Mouse (Mus musculus): ENCODE measurements around the gene Foxo6. TPM values are rescaled to one million over a fixed set of nuclear protein-coding genes. Genes with fewer than 3 reads are reported as not detected.

Gene Foxo6
- polyA plus RNA-seq, 1 experiment: 24.9 TPM

DNA sequence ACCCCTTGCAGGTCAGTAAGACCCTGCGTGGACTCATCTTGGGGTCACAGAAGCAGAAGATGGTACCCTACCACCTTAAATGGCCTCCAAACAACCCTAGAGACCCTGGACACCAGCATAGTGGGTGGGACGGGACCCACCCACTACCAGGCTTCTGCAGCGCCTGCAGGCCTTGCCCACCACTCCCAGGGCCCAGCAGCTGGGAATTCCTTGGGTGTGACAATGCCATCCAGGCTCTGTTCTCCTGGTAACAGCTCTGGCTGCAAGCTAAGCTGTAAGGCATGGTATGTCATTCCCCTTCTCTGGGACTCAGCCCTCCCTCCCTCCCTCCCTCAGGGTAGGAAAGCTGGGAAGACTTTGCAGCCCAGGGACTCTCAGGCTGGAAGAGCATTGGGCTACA, 58.5 kb downstream of the Foxo6 start:
- no peaks in the 10 kb centered on the region for H3K36me3 ChIP-seq (ENCODE audit: control insufficient read depth, insufficient read depth)
- H3K4me3 ChIP-seq: no peak overlapping the region
- TF ChIP-seq TCF3 (IDR thresholded peaks at IDR 0.05; ENCODE audit: insufficient read length, low read depth): peak; percentile 24
- TF ChIP-seq CEBPB (IDR thresholded peaks at IDR 0.05; ENCODE audit: insufficient read depth, poor library complexity, severe bottlenecking): no peak
- TF ChIP-seq SRF (IDR thresholded peaks at IDR 0.05; ENCODE audit: control insufficient read depth, insufficient read length, low read depth): no peak
- TF ChIP-seq MAX (IDR thresholded peaks at IDR 0.05; ENCODE audit: low read depth): no peak
- peak; percentile 57 for TF ChIP-seq TCF12 (IDR thresholded peaks at IDR 0.05; ENCODE audit: insufficient read depth, poor library complexity, severe bottlenecking)
- TF ChIP-seq POLR2A (IDR thresholded peaks at IDR 0.05; ENCODE audit: insufficient read length, low read depth): no peak
- TF ChIP-seq MYOG (IDR thresholded peaks at IDR 0.05; ENCODE audit: control insufficient read depth in 1 of 3, insufficient read depth in 1 of 3, insufficient read length in 2 of 3, low read depth in 2 of 3): peak; percentile 42 to 98 (median 86)
- TF ChIP-seq POLR2AphosphoS2 (IDR thresholded peaks at IDR 0.05; ENCODE audit: insufficient read length, low read depth): no peak
- peak in 2 of 3 experiments; percentile 40 to 86 for TF ChIP-seq MYOD1 (IDR thresholded peaks at IDR 0.05; ENCODE audit: control insufficient read depth in 1 of 3, insufficient read length in 2 of 3, low read depth in 2 of 3)
- no peaks in the 10 kb centered on the region for H3K27me3 ChIP-seq (ENCODE audit: control insufficient read depth, insufficient read depth, insufficient read length)
- no peak overlapping the region for H3ac ChIP-seq (ENCODE audit: control insufficient read depth, insufficient read length)
- H3K4me2 ChIP-seq (ENCODE audit: low read depth): peak overlapping the region; percentile 69
- no peaks in the 10 kb centered on the region for H3K79me2 ChIP-seq (ENCODE audit: control insufficient read depth, insufficient read depth)

DNA sequence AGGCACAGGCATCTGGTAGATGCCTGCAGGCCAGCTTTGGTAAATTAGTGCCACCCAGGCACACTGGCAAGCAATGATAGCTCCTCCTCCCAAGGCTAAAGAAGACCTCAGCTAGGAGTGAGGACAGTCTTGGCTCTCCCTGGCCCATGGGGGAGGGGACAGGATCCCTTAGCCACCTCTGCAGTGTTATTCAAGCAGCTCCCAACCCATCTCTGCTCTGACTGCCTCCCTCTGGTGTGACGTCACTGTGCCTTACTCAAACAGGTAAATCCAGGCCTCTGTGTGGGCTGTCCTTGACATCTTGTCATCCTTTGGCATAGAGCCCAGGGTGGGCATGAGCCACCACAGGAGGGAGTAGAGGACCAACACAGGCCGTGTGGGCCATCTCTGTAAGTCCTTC, 59.9 kb downstream of the Foxo6 start:
- no peak overlapping the region for H3K4me3 ChIP-seq
- no peaks in the 10 kb centered on the region for H3K36me3 ChIP-seq (ENCODE audit: control insufficient read depth, insufficient read depth)
- H3K4me2 ChIP-seq (ENCODE audit: low read depth): no peak overlapping the region
- no peaks in the 10 kb centered on the region for H3K27me3 ChIP-seq (ENCODE audit: control insufficient read depth, insufficient read depth, insufficient read length)
- TF ChIP-seq E2F4 (IDR thresholded peaks at IDR 0.05; ENCODE audit: insufficient read depth) (no peak), CEBPB (IDR thresholded peaks at IDR 0.05; ENCODE audit: insufficient read depth, poor library complexity, severe bottlenecking) (no peak), TCF12 (IDR thresholded peaks at IDR 0.05; ENCODE audit: insufficient read depth, poor library complexity, severe bottlenecking) (no peak), MYOG (IDR thresholded peaks at IDR 0.05; ENCODE audit: control insufficient read depth in 1 of 3, insufficient read depth in 1 of 3, insufficient read length in 2 of 3, low read depth in 2 of 3) (no peak), POLR2AphosphoS2 (IDR thresholded peaks at IDR 0.05; ENCODE audit: insufficient read length, low read depth) (no peak), SRF (IDR thresholded peaks at IDR 0.05; ENCODE audit: control insufficient read depth, insufficient read length, low read depth) (no peak), REST (IDR thresholded peaks at IDR 0.05; ENCODE audit: insufficient read depth, insufficient read length) (no peak), POLR2A (IDR thresholded peaks at IDR 0.05; ENCODE audit: insufficient read length, low read depth) (no peak), MAX (IDR thresholded peaks at IDR 0.05; ENCODE audit: low read depth) (no peak), TCF3 (IDR thresholded peaks at IDR 0.05; ENCODE audit: insufficient read length, low read depth) (no peak), MYOD1 (IDR thresholded peaks at IDR 0.05; ENCODE audit: control insufficient read depth in 1 of 3, insufficient read length in 2 of 3, low read depth in 2 of 3) (no peak), USF1 (IDR thresholded peaks at IDR 0.05; ENCODE audit: low read depth) (no peak)
- H3K79me2 ChIP-seq (ENCODE audit: control insufficient read depth, insufficient read depth): no peaks in the 10 kb centered on the region
- H3ac ChIP-seq (ENCODE audit: control insufficient read depth, insufficient read length): no peak overlapping the region

DNA sequence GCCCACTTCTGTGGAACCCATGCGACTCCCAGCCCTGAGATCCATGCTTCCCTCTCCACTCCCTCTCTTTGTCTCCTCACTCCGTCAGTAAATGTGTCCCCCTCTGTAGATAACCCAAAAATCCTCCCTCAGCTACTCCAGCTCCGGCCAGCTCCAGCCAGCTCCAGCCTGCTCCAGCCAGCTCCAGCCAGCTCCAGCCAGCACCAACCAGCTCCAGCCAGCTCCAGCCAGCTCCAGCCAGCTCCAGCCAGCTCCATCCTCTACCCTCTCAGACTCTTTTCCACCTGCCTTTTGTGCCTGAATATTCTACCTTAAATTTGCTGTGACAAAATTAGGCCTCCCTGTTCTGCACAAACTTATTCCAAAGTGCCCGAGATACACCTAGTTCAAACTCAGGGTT, 60.5 kb downstream of the Foxo6 start:
- Histone ChIP-seq H3K79me2 (ENCODE audit: control insufficient read depth, insufficient read depth) (no peaks in the 10 kb centered on the region), H3ac (ENCODE audit: control insufficient read depth, insufficient read length) (no peak overlapping the region), H3K4me3 (no peak overlapping the region), H3K4me2 (ENCODE audit: low read depth) (no peak overlapping the region), H3K27me3 (ENCODE audit: control insufficient read depth, insufficient read depth, insufficient read length) (no peaks in the 10 kb centered on the region), H3K36me3 (ENCODE audit: control insufficient read depth, insufficient read depth) (no peaks in the 10 kb centered on the region)
- TF ChIP-seq REST (IDR thresholded peaks at IDR 0.05; ENCODE audit: insufficient read depth, insufficient read length) (no peak), USF1 (IDR thresholded peaks at IDR 0.05; ENCODE audit: low read depth) (no peak), TCF3 (IDR thresholded peaks at IDR 0.05; ENCODE audit: insufficient read length, low read depth) (no peak), MAX (IDR thresholded peaks at IDR 0.05; ENCODE audit: low read depth) (no peak), MYOD1 (IDR thresholded peaks at IDR 0.05; ENCODE audit: control insufficient read depth in 1 of 3, insufficient read length in 2 of 3, low read depth in 2 of 3) (no peak), TCF12 (IDR thresholded peaks at IDR 0.05; ENCODE audit: insufficient read depth, poor library complexity, severe bottlenecking) (no peak), MYOG (IDR thresholded peaks at IDR 0.05; ENCODE audit: control insufficient read depth in 1 of 3, insufficient read depth in 1 of 3, insufficient read length in 2 of 3, low read depth in 2 of 3) (no peak), POLR2A (IDR thresholded peaks at IDR 0.05; ENCODE audit: insufficient read length, low read depth) (no peak), E2F4 (IDR thresholded peaks at IDR 0.05; ENCODE audit: insufficient read depth) (no peak), POLR2AphosphoS2 (IDR thresholded peaks at IDR 0.05; ENCODE audit: insufficient read length, low read depth) (no peak), SRF (IDR thresholded peaks at IDR 0.05; ENCODE audit: control insufficient read depth, insufficient read length, low read depth) (no peak), CEBPB (IDR thresholded peaks at IDR 0.05; ENCODE audit: insufficient read depth, poor library complexity, severe bottlenecking) (no peak)

DNA sequence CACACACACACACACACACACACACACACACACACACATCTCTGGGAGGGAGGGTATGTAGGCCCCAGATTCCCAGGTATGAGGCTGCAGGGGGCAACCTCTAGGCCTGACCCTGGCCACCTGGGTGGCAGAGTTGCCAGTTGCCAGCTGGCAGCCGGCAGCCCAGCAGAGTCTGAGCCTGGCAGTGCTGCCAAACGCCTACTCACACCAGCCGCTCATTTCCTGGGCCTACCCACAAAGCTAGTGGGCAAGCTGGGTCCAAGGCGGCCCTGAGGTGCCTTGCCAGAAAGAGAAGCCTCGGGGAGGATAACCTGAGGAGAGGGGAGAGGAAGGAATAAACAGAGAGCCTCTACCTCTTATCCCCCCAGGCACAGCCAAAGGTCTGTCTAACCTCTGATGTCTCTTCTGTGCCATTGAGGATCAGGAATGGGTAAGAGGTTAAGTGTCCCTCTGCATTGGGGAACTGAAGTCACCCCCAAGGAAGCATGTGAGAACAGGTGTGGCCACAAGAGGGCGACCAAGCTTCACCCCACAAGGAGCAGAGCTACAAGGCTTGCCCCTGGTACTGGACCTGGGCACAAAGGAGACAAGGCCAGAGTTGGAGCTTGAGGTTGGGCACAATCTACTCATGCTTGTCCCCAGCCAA, 61.9 kb downstream of the Foxo6 start:
- Histone ChIP-seq H3ac (ENCODE audit: control insufficient read depth, insufficient read length) (no peak overlapping the region), H3K4me3 (no peak overlapping the region), H3K79me2 (ENCODE audit: control insufficient read depth, insufficient read depth) (no peaks in the 10 kb centered on the region), H3K36me3 (ENCODE audit: control insufficient read depth, insufficient read depth) (no peaks in the 10 kb centered on the region), H3K4me2 (ENCODE audit: low read depth) (peak overlapping the region; percentile 49), H3K27me3 (ENCODE audit: control insufficient read depth, insufficient read depth, insufficient read length) (no peaks in the 10 kb centered on the region)
- TF ChIP-seq E2F4 (IDR thresholded peaks at IDR 0.05; ENCODE audit: insufficient read depth) (no peak), POLR2AphosphoS2 (IDR thresholded peaks at IDR 0.05; ENCODE audit: insufficient read length, low read depth) (no peak), TCF12 (IDR thresholded peaks at IDR 0.05; ENCODE audit: insufficient read depth, poor library complexity, severe bottlenecking) (no peak), MAX (IDR thresholded peaks at IDR 0.05; ENCODE audit: low read depth) (no peak), MYOD1 (IDR thresholded peaks at IDR 0.05; ENCODE audit: control insufficient read depth in 1 of 3, insufficient read length in 2 of 3, low read depth in 2 of 3) (peak in 2 of 3 experiments; percentile 77 to 88), TCF3 (IDR thresholded peaks at IDR 0.05; ENCODE audit: insufficient read length, low read depth) (peak; percentile 57), SRF (IDR thresholded peaks at IDR 0.05; ENCODE audit: control insufficient read depth, insufficient read length, low read depth) (no peak), POLR2A (IDR thresholded peaks at IDR 0.05; ENCODE audit: insufficient read length, low read depth) (no peak), CEBPB (IDR thresholded peaks at IDR 0.05; ENCODE audit: insufficient read depth, poor library complexity, severe bottlenecking) (no peak), USF1 (IDR thresholded peaks at IDR 0.05; ENCODE audit: low read depth) (no peak), MYOG (IDR thresholded peaks at IDR 0.05; ENCODE audit: control insufficient read depth in 1 of 3, insufficient read depth in 1 of 3, insufficient read length in 2 of 3, low read depth in 2 of 3) (peak in 2 of 3 experiments; percentile 82 to 93), REST (IDR thresholded peaks at IDR 0.05; ENCODE audit: insufficient read depth, insufficient read length) (no peak)
